Mouse (Mus musculus) heart, embryonic 11.5 days (tissue): ENCODE results near the gene Esyt1. TPM values are rescaled to one million over a fixed set of nuclear protein-coding genes. Genes with fewer than 3 reads are reported as not detected.
A peak's percentile ranks its signal among the peaks of the same experiment; 100 is the strongest.

ENCODE experiments used
- ATAC-seq: fragments of 200-750 bp; cut with Nextera tagmentation; replicated peaks from 2 replicates; pipeline ENCODE4 v1.8.0; 2017; ENCODE audit warnings: moderate library complexity; ENCODE audit not compliant: insufficient number of reproducible peaks, low FRiP score, low TSS enrichment
- H3K27ac ChIP-seq: fragments of 300-500 bp; sonication (generic); 2 replicates; pipeline ENCODE4 v1.5.1; 2014; ENCODE audit warnings: mild to moderate bottlenecking, low read depth, low read length
- H3K27me3 ChIP-seq: fragments of 300-500 bp; sonication (generic); 2 replicates; pipeline ENCODE4 v1.6.1; 2014; ENCODE audit warnings: mild to moderate bottlenecking, low read length, mixed read lengths; ENCODE audit not compliant: control insufficient read depth, insufficient read depth
- H3K36me3 ChIP-seq: fragments of 300-500 bp; sonication (generic); 2 replicates; pipeline ENCODE4 v1.6.1; 2014; ENCODE audit warnings: mild to moderate bottlenecking, low read length, moderate library complexity, mixed read lengths; ENCODE audit not compliant: control insufficient read depth, insufficient read depth
- H3K4me1 ChIP-seq: fragments of 300-500 bp; sonication (generic); 2 replicates; pipeline ENCODE4 v1.6.1; 2014; ENCODE audit warnings: low read length; ENCODE audit not compliant: control insufficient read depth, insufficient read depth
- H3K4me2 ChIP-seq: fragments of 300-500 bp; sonication (generic); 2 replicates; pipeline ENCODE4 v1.6.1; 2014; ENCODE audit warnings: mild to moderate bottlenecking, moderate library complexity
- H3K4me3 ChIP-seq: fragments of 300-500 bp; sonication (generic); 2 replicates; pipeline ENCODE4 v1.5.1; 2014; ENCODE audit warnings: low read depth, low read length
- H3K9ac ChIP-seq: fragments of 300-500 bp; sonication (generic); 2 replicates; pipeline ENCODE4 v1.6.1; 2014; ENCODE audit warnings: mild to moderate bottlenecking, low read depth, low read length, moderate library complexity
- H3K9me3 ChIP-seq: fragments of 300-500 bp; sonication (generic); replicated peaks from 2 replicates; pipeline ENCODE4 v1.6.1; 2016; ENCODE audit warnings: low read length; ENCODE audit not compliant: control insufficient read depth
- WGBS: fragments of 180-500 bp; shearing (Covaris S2); extraction: QIAGEN DNeasy Blood & Tissue Kit; methylation state at CpG from one replicate; pipeline ENCODE4 v1.1.7; 2014; ENCODE audit not compliant: insufficient replicate concordance; 5-methylcytosine and 5-hydroxymethylcytosine counted together
- polyA plus RNA-seq: library from polyadenylated mRNA; unstranded; fragments of >200 nt; fragmentation: Nextera tagmentation; extraction: Ambion mirVana; gene quantifications from 2 replicates; pipeline ENCODE4 v1.2.1, GENCODE M21; 2014

The Esyt1 gene
- polyA plus RNA-seq, 1 experiment from 2014 or later = 14.5 TPM

- H3K4me1 ChIP-seq = 0 out of 2 replicates have a peak, but pooled peaks cover 2% of the 10 kb centered on the region
- 0 out of 2 replicates have a peak overlapping the region, but pooled peaks have one; percentile 30 for H3K4me3 ChIP-seq
- no peak overlapping the region for H3K27ac ChIP-seq
- peak overlapping the region; percentile 47 for H3K4me2 ChIP-seq
- H3K36me3 ChIP-seq = peaks cover 4% of the 10 kb centered on the region
- 0 out of 2 replicates have a peak overlapping the region, but pooled peaks have one; percentile 30 for H3K9ac ChIP-seq
- WGBS = 26% methylated on average over 20 of the region's 20 CpGs
- no peaks in the 10 kb centered on the region for H3K9me3 ChIP-seq
- peaks cover 18% of the 10 kb centered on the region for H3K27me3 ChIP-seq
- peak; percentile 53; the same call in 1 of the 2 replicates for ATAC-seq
Observed at GRCm38 (mm10) chr10:128516029-128516428, 9.6 kb downstream of the Esyt1 start.

GRCm38 (mm10) chr10:128515044-128515443 lies 10.6 kb downstream of the Esyt1 start:
- H3K36me3 ChIP-seq = peaks cover under 1% of the 10 kb centered on the region
- H3K9ac ChIP-seq = no peak overlapping the region
- no peak overlapping the region for H3K27ac ChIP-seq
- H3K4me2 ChIP-seq = no peak overlapping the region
- H3K9me3 ChIP-seq = no peaks in the 10 kb centered on the region
- H3K4me3 ChIP-seq = no peak overlapping the region
- no peak for ATAC-seq
- WGBS = 82% methylated on average over 4 of the region's 4 CpGs
- H3K4me1 ChIP-seq = 0 out of 2 replicates have a peak, but pooled peaks cover 2% of the 10 kb centered on the region
- H3K27me3 ChIP-seq = peaks cover 18% of the 10 kb centered on the region

GRCm38 (mm10) chr10:128511761-128512160 lies 13.9 kb downstream of the Esyt1 start:
- H3K9me3 ChIP-seq = no peaks in the 10 kb centered on the region
- no peak overlapping the region for H3K9ac ChIP-seq
- ATAC-seq = no peak
- no peak overlapping the region for H3K4me2 ChIP-seq
- 0 out of 2 replicates have a peak, but pooled peaks cover 2% of the 10 kb centered on the region for H3K4me1 ChIP-seq
- 79% methylated on average over 12 of the region's 12 CpGs for WGBS
- H3K36me3 ChIP-seq = no peaks in the 10 kb centered on the region; the same call in 1 of the 2 replicates
- H3K4me3 ChIP-seq = no peak overlapping the region
- H3K27ac ChIP-seq = no peak overlapping the region
- H3K27me3 ChIP-seq = peaks cover 6% of the 10 kb centered on the region; the same call in 1 of the 2 replicates

GRCm38 (mm10) chr10:128511189-128511588 lies 14.5 kb downstream of the Esyt1 start:
- no peaks in the 10 kb centered on the region for H3K9me3 ChIP-seq
- no peaks in the 10 kb centered on the region for H3K4me1 ChIP-seq
- H3K36me3 ChIP-seq = no peaks in the 10 kb centered on the region; the same call in 1 of the 2 replicates
- peaks cover under 1% of the 10 kb centered on the region; the same call in 1 of the 2 replicates for H3K27me3 ChIP-seq
- H3K9ac ChIP-seq = no peak overlapping the region
- WGBS = 84% methylated on average over 9 of the region's 9 CpGs
- no peak overlapping the region for H3K27ac ChIP-seq
- no peak for ATAC-seq
- no peak overlapping the region for H3K4me3 ChIP-seq
- no peak overlapping the region for H3K4me2 ChIP-seq

GRCm38 (mm10) chr10:128510301-128510700 lies 15.4 kb downstream of the Esyt1 start:
- H3K4me1 ChIP-seq = no peaks in the 10 kb centered on the region
- WGBS = 79% methylated on average over 11 of the region's 11 CpGs
- no peak overlapping the region for H3K4me2 ChIP-seq
- H3K27me3 ChIP-seq = no peaks in the 10 kb centered on the region
- no peak overlapping the region for H3K27ac ChIP-seq
- ATAC-seq = no peak
- no peak overlapping the region for H3K4me3 ChIP-seq
- no peaks in the 10 kb centered on the region for H3K9me3 ChIP-seq
- H3K9ac ChIP-seq = no peak overlapping the region
- no peaks in the 10 kb centered on the region; the same call in 1 of the 2 replicates for H3K36me3 ChIP-seq

- H3K4me3 ChIP-seq = no peak overlapping the region
- no peak overlapping the region for H3K27ac ChIP-seq
- no peak for ATAC-seq
- no peaks in the 10 kb centered on the region for H3K4me1 ChIP-seq
- no peak overlapping the region for H3K4me2 ChIP-seq
- H3K9ac ChIP-seq = no peak overlapping the region
- no peaks in the 10 kb centered on the region; the same call in 1 of the 2 replicates for H3K36me3 ChIP-seq
- no peaks in the 10 kb centered on the region for H3K27me3 ChIP-seq
- WGBS = 71% methylated on average over 4 of the region's 4 CpGs
- no peaks in the 10 kb centered on the region for H3K9me3 ChIP-seq
Observed at GRCm38 (mm10) chr10:128509831-128510230, 15.8 kb downstream of the Esyt1 start.

GRCm38 (mm10) chr10:128509203-128509602 lies 16.5 kb downstream of the Esyt1 start:
- Histone ChIP-seq H3K36me3 (no peaks in the 10 kb centered on the region; the same call in 1 of the 2 replicates), H3K27me3 (no peaks in the 10 kb centered on the region), H3K4me3 (no peak overlapping the region), H3K9me3 (no peaks in the 10 kb centered on the region), H3K9ac (no peak overlapping the region), H3K27ac (no peak overlapping the region), H3K4me1 (no peaks in the 10 kb centered on the region), H3K4me2 (no peak overlapping the region)
- WGBS = 86% methylated on average over 9 of the region's 9 CpGs
- ATAC-seq = no peak

GRCm38 (mm10) chr10:128508260-128508659 lies 17.4 kb downstream of the Esyt1 start:
- Histone ChIP-seq H3K36me3 (no peaks in the 10 kb centered on the region; the same call in 1 of the 2 replicates), H3K27ac (no peak overlapping the region), H3K4me3 (no peak overlapping the region), H3K27me3 (no peaks in the 10 kb centered on the region), H3K4me1 (peaks cover 3% of the 10 kb centered on the region), H3K9me3 (no peaks in the 10 kb centered on the region), H3K9ac (no peak overlapping the region), H3K4me2 (no peak overlapping the region)
- 79% methylated on average over 9 of the region's 9 CpGs for WGBS
- ATAC-seq = no peak

- no peak overlapping the region for H3K9ac ChIP-seq
- WGBS = 91% methylated on average over 14 of the region's 14 CpGs
- ATAC-seq = no peak
Observed at GRCm38 (mm10) chr10:128505974-128506373, 19.7 kb downstream of the Esyt1 start.

More at GRCm38 (mm10) chr10:128505974-128506373, 19.7 kb downstream of the Esyt1 start:
- Histone ChIP-seq H3K36me3 (no peaks in the 10 kb centered on the region; the same call in 1 of the 2 replicates), H3K4me3 (no peak overlapping the region), H3K9me3 (no peaks in the 10 kb centered on the region), H3K4me2 (no peak overlapping the region), H3K27me3 (no peaks in the 10 kb centered on the region), H3K27ac (no peak overlapping the region), H3K4me1 (peaks cover 3% of the 10 kb centered on the region)
